Mouse (Mus musculus): Measurements from ENCODE around the gene 9230112D13Rik. TPM values are rescaled to one million over a fixed set of nuclear protein-coding genes. Genes with fewer than 3 reads are reported as not detected.
A peak's percentile ranks its signal among the peaks of the same experiment; 100 is the strongest.

The 9230112D13Rik gene
- polyA plus RNA-seq, 1 experiment from 2014 or later, result not detected

GRCm38 (mm10) chr14:34532536-34532935 is 9.9 kb upstream of the 9230112D13Rik start:
- no peaks in the 10 kb centered on the region for H3K36me3 ChIP-seq
- no peak overlapping the region for H3K4me3 ChIP-seq
- peaks cover 15% of the 10 kb centered on the region for H3K27me3 ChIP-seq (ENCODE audit: low read depth, poor library complexity, severe bottlenecking)
- H3K27ac ChIP-seq (replicated peaks), result no peak overlapping the region
- no peak for DNase-seq (ENCODE audit: low spot score)
- H3K9me3 ChIP-seq (replicated peaks), result peaks cover 9% of the 10 kb centered on the region; the same call in 1 of the 2 replicates
- 88% methylated on average over 6 of the region's 6 CpGs for WGBS
- H3K4me1 ChIP-seq, result no peaks in the 10 kb centered on the region

GRCm38 (mm10) chr14:34528804-34529203 is 6.2 kb upstream of the 9230112D13Rik start:
- DNase-seq (ENCODE audit: low spot score), result no peak
- no peak overlapping the region for H3K4me3 ChIP-seq
- H3K36me3 ChIP-seq, result no peaks in the 10 kb centered on the region
- peaks cover 9% of the 10 kb centered on the region; the same call in 1 of the 2 replicates for H3K9me3 ChIP-seq (replicated peaks)
- 77% methylated on average over 8 of the region's 8 CpGs for WGBS
- peaks cover 15% of the 10 kb centered on the region for H3K27me3 ChIP-seq (ENCODE audit: low read depth, poor library complexity, severe bottlenecking)
- no peak overlapping the region for H3K27ac ChIP-seq (replicated peaks)
- no peaks in the 10 kb centered on the region for H3K4me1 ChIP-seq

GRCm38 (mm10) chr14:34517959-34518544 is 4.5 kb downstream of the 9230112D13Rik start:
- 0 out of 2 replicates have a peak, but pooled peaks cover 3% of the 10 kb centered on the region for H3K27me3 ChIP-seq (ENCODE audit: low read depth, poor library complexity, severe bottlenecking)

DNA sequence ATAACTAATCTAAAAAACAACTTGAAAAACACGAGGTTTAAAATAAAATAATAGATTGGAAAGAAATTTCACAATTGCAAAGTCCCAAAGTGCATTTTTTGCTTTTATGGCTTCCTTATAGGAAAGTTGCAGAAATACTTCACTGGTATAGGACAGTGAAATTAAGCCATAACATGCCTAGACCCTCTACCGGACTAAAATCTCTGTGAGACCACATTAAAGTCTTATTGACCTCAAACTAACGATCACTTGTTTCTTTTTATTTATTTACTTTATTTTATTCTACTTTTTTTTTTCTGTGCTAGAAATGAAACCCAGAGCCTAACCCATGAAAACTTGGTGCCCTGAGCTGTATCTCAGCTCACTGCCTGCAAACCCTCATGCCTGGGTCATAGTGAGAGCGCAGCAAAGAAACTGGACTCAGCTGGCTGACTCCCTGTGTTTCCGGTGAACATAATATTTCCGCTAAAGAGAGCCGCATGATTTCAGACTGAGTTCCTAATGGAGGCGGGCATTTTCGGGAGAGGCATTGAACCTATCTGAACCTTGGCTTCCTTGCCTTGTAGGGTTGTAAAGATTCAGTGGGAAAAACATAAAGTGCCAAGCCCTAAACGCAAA is 5.5 kb downstream of the 9230112D13Rik start:
- Histone ChIP-seq H3K9me3 (replicated peaks) (0 out of 2 replicates have a peak, but pooled peaks cover 2% of the 10 kb centered on the region), H3K4me1 (no peaks in the 10 kb centered on the region), H3K27me3 (ENCODE audit: low read depth, poor library complexity, severe bottlenecking) (0 out of 2 replicates have a peak, but pooled peaks cover 3% of the 10 kb centered on the region), H3K36me3 (no peaks in the 10 kb centered on the region), H3K4me3 (no peak overlapping the region), H3K27ac (replicated peaks) (no peak overlapping the region)
- DNase-seq (ENCODE audit: low spot score), result no peak
- 94% methylated on average over 10 of the region's 10 CpGs for WGBS

More at GRCm38 (mm10) chr14:34517959-34518544, 4.5 kb downstream of the 9230112D13Rik start:
- 0 out of 2 replicates have a peak, but pooled peaks cover 4% of the 10 kb centered on the region for H3K9me3 ChIP-seq (replicated peaks)
- no peak for DNase-seq (ENCODE audit: low spot score)
- no peak overlapping the region for H3K4me3 ChIP-seq
- no peak overlapping the region for H3K27ac ChIP-seq (replicated peaks)
- WGBS, result 91% methylated on average over 8 of the region's 8 CpGs
- no peaks in the 10 kb centered on the region for H3K36me3 ChIP-seq
- H3K4me1 ChIP-seq, result no peaks in the 10 kb centered on the region

DNA sequence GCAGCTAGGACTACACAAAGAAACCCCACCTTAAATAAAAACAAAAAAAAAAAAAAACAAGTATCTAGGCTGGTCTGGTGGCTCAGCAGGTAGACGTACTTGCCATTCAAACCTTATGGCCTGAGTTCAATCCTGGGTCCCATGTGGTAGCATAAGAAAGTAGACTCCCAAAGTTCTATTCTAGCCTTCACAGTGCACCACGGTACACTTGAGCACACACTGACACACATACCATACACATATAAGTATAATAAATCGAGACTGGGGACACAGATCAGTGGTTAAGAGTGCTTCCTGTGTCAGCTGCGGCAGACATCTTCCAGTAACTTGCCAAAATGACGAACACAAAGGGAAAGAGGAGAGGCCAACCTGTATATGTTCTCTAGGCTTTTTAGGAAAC is 6.7 kb downstream of the 9230112D13Rik start:
- no peaks in the 10 kb centered on the region for H3K4me1 ChIP-seq
- WGBS, result 91% methylated on average over 5 of the region's 5 CpGs
- no peak overlapping the region for H3K4me3 ChIP-seq
- H3K9me3 ChIP-seq (replicated peaks), result no peaks in the 10 kb centered on the region
- no peaks in the 10 kb centered on the region for H3K36me3 ChIP-seq
- no peak for DNase-seq (ENCODE audit: low spot score)
- H3K27ac ChIP-seq (replicated peaks), result no peak overlapping the region
- 0 out of 2 replicates have a peak, but pooled peaks cover 3% of the 10 kb centered on the region for H3K27me3 ChIP-seq (ENCODE audit: low read depth, poor library complexity, severe bottlenecking)

DNA sequence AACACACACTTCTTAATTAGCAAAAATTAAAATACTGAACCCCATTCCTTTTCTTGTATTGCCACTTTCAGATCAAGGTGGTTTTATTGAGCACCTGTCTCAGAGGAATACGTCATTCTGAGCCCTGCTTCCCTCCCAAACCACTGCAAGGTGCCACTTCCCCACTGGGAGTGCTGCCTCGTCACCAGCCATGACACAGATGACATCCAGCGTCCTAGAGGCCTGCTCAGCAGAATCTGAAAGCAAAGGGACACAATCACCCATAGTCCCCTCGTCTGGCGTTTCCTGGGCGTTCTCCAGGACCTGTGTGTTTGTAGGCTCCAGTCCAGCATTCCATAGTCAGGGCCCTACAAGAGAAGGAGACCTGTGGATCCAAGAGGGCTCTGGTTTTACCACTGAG is 8.5 kb downstream of the 9230112D13Rik start:
- Histone ChIP-seq H3K4me1 (peaks cover 3% of the 10 kb centered on the region), H3K9me3 (replicated peaks) (no peaks in the 10 kb centered on the region), H3K4me3 (no peak overlapping the region), H3K36me3 (no peaks in the 10 kb centered on the region), H3K27me3 (ENCODE audit: low read depth, poor library complexity, severe bottlenecking) (0 out of 2 replicates have a peak, but pooled peaks cover 3% of the 10 kb centered on the region), H3K27ac (replicated peaks) (no peak overlapping the region)
- 60% methylated on average over 6 of the region's 6 CpGs for WGBS
- DNase-seq (ENCODE audit: low spot score), result no peak

DNA sequence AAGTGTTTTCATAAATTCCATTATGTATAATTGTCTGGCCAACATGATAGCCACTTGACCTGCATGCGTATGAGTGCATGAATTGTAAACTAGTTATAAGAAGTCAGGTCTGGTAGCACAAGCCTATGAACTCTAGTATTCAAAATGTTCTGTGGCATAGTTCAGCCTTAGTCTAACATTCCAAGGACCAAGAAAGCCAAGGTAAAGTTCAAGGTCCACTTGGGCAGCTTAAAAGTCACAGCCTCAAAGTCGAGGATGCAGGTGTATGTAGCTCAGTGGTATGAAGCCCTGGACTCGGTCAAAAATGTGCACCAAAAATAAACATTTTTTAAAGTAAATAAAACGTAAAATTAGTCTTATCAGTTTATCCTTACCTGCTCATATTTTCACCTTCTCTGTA is 10.0 kb downstream of the 9230112D13Rik start:
- Histone ChIP-seq H3K36me3 (no peaks in the 10 kb centered on the region), H3K9me3 (replicated peaks) (no peaks in the 10 kb centered on the region), H3K4me1 (peaks cover 18% of the 10 kb centered on the region), H3K4me3 (no peak overlapping the region), H3K27me3 (ENCODE audit: low read depth, poor library complexity, severe bottlenecking) (0 out of 2 replicates have a peak, but pooled peaks cover 3% of the 10 kb centered on the region), H3K27ac (replicated peaks) (no peak overlapping the region)
- WGBS, result 87% methylated on average over 4 of the region's 4 CpGs
- DNase-seq (ENCODE audit: low spot score), result no peak

DNA sequence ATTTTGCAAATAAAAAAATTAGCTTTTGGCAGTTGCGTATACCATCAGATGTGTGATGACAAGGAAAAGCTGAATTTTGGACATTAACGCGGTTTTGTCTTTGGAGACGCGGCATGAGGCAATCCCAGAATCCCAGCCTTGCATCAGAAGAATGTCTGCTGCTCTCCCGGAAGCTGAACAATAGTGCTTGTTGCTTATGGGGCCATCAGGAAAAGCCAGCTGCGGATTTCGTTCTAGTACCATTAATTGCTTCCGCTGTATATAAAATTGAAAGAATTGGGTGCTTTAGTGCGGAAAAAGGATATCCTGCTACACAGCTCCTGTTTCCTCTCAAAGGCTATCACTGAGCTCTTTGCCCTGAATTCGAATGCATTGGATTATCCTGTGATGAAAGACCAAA is 10.7 kb downstream of the 9230112D13Rik start:
- Histone ChIP-seq H3K4me3 (no peak overlapping the region), H3K27me3 (ENCODE audit: low read depth, poor library complexity, severe bottlenecking) (0 out of 2 replicates have a peak, but pooled peaks cover 3% of the 10 kb centered on the region), H3K36me3 (no peaks in the 10 kb centered on the region), H3K27ac (replicated peaks) (no peak overlapping the region), H3K9me3 (replicated peaks) (no peaks in the 10 kb centered on the region), H3K4me1 (peaks cover 21% of the 10 kb centered on the region)
- 83% methylated on average over 11 of the region's 11 CpGs for WGBS
- DNase-seq (ENCODE audit: low spot score), result no peak

DNA sequence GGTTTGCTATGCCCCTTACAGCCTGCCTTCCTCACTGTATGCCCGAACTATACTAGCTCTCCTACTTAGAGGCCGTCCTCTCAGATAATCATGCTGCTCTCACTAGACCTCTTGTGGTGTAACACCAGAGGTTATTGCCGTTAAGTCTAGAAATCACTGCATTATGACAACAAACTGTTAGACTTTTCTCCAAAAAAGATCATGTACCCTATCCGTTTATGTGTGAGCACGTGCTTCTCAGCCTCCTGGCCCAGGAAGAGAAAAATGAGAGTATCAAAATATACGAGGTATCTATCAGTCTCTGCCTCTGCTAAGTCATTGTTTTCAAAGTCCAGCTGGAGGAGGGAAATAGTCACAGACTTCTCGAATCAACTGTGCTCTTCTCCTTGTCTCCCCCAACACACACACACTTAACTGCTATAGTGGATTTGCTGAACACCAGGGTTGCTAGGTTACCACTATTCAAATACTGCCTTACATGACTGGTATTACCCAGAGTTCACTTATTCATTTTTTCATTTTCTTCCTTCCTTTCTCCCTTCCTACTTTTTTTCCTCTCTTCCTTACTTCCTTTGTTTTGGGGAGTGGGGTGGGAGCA is 13.7 kb downstream of the 9230112D13Rik start:
- Histone ChIP-seq H3K27ac (replicated peaks) (peak overlapping the region; percentile 17; the same call in 1 of the 2 replicates), H3K9me3 (replicated peaks) (no peaks in the 10 kb centered on the region), H3K36me3 (no peaks in the 10 kb centered on the region), H3K4me1 (peaks cover 27% of the 10 kb centered on the region), H3K4me3 (no peak overlapping the region), H3K27me3 (ENCODE audit: low read depth, poor library complexity, severe bottlenecking) (peaks cover 15% of the 10 kb centered on the region)
- WGBS, result 62% methylated on average over 7 of the region's 7 CpGs
- no peak for DNase-seq (ENCODE audit: low spot score)

DNA sequence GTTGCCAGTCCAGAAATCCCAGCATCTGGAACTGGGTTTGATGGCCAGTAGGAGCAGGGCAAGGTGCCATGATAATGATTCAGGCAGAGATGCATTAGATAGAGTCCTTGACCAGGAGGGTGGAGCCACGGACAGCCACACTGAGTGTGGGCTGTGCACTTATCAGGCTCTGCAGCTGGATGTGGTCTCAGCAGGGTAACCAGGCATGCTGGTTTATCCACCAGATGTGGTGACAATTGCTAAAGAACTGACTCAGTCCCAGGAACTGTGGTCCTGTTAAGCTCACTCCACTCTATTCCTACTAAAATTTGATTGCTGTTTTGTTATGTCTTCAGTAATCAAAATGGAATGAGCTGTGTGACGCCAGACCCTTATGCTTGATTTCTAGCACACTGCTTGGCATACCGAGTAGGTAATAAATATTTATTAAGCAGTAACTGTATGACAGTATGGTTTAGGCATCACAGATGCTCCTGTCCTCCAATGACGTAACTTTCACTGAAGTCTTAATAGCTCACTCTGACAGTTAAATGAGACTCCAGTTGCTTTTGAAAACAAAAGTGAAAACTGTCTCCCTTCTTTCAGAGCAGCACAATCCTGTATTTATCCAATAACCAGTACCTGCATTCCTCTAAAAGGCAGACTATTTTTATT is 14.3 kb downstream of the 9230112D13Rik start:
- Histone ChIP-seq H3K9me3 (replicated peaks) (no peaks in the 10 kb centered on the region), H3K4me3 (no peak overlapping the region), H3K27me3 (ENCODE audit: low read depth, poor library complexity, severe bottlenecking) (peaks cover 15% of the 10 kb centered on the region), H3K27ac (replicated peaks) (0 out of 2 replicates have a peak overlapping the region, but pooled peaks have one; percentile 17), H3K4me1 (peaks cover 33% of the 10 kb centered on the region), H3K36me3 (no peaks in the 10 kb centered on the region)
- 73% methylated on average over 4 of the region's 4 CpGs for WGBS
- DNase-seq (ENCODE audit: low spot score), result no peak

DNA sequence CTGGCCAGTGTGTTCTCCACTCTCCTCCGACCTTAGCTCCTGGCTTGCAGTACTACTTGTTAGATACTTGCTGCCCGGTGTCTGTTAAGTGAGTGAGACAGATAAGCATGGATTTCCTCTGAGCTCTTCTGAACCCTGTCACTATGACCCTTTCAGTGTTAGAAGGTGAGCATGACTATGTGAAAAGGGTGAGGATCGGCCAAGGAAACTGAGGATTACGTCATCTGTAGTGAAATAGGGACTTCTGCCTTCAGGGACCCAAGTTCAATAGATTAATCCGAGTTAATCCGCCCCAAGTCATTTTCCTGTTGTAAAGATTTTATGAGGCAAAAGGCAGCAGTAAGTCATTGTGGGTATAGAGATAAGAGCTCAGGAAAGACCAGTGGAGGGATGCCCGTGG is 17.3 kb downstream of the 9230112D13Rik start:
- Histone ChIP-seq H3K36me3 (no peaks in the 10 kb centered on the region), H3K4me3 (no peak overlapping the region), H3K4me1 (peaks cover 43% of the 10 kb centered on the region), H3K27ac (replicated peaks) (no peak overlapping the region), H3K27me3 (ENCODE audit: low read depth, poor library complexity, severe bottlenecking) (peaks cover 15% of the 10 kb centered on the region), H3K9me3 (replicated peaks) (no peaks in the 10 kb centered on the region)
- no peak for DNase-seq (ENCODE audit: low spot score)
- WGBS, result 75% methylated on average over 7 of the region's 7 CpGs

GRCm38 (mm10) chr14:34504377-34504776 is 18.2 kb downstream of the 9230112D13Rik start:
- Histone ChIP-seq H3K27me3 (ENCODE audit: low read depth, poor library complexity, severe bottlenecking) (peaks cover 15% of the 10 kb centered on the region), H3K27ac (replicated peaks) (no peak overlapping the region), H3K9me3 (replicated peaks) (no peaks in the 10 kb centered on the region), H3K4me1 (peaks cover 52% of the 10 kb centered on the region), H3K36me3 (no peaks in the 10 kb centered on the region), H3K4me3 (no peak overlapping the region)
- WGBS, result 89% methylated on average over 5 of the region's 5 CpGs
- DNase-seq (ENCODE audit: low spot score), result no peak
